Mouse (Mus musculus): Measurements from ENCODE around the gene Zfyve21. TPM values are rescaled to one million over a fixed set of nuclear protein-coding genes. Genes with fewer than 3 reads are reported as not detected.

Gene Zfyve21
- total RNA-seq, 1 experiment from 2014 or later: 91.0 TPM

DNA sequence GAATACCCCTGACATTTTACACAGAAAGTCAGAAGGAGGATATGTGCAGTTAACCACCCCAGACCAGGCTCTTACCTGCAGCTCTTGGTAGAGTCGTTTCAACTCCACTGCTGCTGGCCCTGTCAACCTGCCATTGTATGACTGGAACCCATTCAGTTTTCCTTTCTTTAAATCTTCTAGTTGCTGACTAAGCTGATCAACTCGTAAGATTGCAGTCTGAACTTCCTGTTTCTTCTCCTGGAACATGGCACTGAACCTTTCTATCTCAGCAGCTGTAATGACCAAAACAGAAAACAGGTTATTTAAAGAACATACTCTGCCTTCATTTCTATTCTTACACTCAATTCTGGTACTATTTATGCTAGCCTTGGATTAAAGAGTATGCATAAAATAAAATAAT lies 29.5 kb downstream of the Zfyve21 start:
- no peak for DNase-seq

DNA sequence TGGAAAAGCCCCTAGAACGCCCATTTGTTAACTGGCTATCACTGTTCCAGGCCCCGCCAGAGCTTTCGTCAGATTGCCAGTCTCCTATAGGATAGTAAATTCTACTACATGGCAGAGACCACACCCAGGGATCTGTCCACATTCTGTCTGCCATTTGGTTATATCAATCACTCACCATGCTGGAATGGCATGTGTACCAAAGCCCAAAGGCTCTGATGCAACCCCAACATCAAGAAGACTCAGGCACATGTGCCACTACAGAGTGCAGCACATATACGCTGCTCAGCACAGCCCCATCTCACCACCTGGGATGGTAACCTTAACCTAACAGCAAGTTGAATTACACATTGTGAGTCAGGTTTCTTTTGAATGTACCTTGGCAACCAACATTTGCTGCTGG lies 32.0 kb downstream of the Zfyve21 start:
- no peak for DNase-seq

DNA sequence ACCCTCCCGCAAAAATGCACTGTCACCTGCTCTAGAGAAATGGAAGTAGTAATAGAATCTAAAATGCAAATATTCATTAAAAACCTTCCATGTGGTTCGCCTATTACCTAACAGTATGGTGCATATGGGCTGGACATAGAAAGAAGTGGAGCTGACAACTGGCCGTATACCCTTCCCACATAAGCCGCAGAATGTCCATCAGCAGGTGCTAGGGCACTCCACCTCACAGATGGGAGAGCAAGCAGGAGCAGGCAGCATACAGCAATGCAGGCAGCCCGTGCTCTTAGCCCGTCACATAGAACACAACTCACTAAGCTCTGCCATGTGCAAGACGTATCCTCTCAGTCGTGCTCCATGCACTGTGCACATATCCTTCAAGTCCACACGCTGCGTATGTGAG lies 32.8 kb downstream of the Zfyve21 start:
- DNase-seq: no peak

DNA sequence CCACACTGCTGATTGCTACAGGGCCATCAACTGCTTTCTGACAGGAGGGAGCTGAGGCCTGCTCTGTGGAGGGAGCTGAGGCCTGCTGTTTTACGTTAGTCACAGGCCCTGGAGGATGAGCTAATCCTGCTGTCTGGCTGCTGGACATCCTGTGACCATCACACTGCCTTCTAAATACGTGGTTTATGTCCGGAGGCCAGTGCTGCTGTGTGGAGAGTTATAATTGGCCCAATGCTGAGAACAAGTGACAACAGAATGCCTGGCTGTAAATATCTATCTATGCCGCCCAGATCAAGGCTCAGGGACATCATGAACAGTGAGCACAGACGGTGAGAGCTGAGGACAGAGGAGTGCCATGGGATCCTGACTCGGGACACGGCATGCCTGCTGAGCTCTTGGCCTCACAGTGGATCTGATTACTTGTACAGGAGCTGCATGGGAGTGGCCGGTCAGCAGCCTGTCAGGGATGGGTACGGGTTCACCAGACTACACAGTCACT lies 34.4 kb downstream of the Zfyve21 start:
- peak; percentile 54 for DNase-seq

DNA sequence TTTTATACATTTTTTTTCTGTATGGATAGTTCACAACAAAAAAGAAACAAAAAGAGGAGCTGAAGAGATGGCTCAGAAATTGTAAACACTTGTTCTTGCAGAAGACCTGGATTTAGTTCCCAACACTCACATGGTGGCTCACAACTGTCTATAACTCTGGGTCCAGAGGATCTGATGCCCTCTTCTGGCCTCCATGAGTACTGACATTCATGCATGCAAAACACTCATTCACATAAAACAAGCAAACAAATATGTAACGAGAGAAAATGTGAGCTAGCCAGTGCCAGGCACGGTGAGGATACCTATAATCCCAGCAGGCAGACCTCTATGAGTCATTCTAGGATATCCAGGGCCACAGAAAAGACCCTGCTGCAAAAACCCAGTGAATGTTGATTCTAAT lies 37.3 kb downstream of the Zfyve21 start:
- no peak for DNase-seq

DNA sequence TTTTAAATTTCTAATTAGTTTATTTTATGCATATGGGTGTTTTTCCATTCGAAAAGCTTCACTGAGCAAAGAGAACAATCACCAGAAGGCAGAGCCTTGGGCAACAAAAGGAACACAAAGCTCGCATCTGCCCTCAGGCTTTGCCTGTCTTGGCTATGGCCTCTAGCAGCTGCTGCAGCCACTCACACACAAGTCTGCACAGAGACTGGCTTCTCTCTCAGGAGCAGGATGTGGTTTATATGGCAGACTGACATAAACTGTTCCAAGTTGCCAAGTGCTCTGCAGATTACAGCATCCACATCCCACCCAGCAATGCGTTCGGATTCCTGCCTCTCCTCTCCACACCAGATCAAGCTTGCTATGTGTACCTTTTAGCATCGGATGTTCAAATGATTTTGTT lies 37.8 kb downstream of the Zfyve21 start:
- DNase-seq: no peak

DNA sequence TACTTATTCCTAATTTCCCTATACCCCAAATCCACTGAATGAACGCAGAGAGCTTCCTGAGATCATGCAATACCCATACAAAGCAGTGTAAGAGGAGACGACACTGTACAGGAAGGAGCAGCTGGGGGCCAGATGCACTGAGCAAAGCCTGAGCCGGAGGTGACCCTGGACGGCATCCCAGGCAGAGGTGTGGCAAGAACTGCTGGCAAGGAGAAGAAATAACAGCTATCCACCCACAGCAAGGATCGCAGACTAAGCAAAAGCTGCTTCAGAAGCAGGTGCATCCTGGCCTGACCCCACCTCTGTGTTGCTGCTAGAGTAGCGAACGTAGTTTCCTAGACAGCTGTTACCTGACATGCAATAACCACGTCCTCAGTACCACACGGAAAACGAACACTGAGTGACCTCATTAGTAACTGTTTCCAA lies 39.1 kb downstream of the Zfyve21 start:
- DNase-seq: peak; percentile 83

DNA sequence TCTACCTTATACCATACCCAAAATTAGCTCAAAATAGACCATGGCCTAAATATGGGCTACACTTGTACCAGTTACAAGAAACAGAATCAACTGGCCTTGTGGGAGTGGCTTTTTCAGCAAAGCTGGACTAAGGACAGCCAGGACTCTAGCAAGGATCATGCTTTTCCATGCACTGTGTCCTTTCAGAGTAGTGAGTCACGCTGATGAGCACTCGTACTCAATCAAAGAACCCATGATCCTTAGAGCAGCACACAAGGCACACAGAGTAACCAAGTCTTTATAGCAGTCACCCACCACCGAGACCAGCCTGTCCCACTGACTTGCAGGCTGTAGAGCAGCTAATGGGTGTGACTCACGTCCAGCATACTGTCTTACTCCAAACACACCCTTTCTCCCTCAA lies 39.6 kb downstream of the Zfyve21 start:
- DNase-seq: peak; percentile 56

DNA sequence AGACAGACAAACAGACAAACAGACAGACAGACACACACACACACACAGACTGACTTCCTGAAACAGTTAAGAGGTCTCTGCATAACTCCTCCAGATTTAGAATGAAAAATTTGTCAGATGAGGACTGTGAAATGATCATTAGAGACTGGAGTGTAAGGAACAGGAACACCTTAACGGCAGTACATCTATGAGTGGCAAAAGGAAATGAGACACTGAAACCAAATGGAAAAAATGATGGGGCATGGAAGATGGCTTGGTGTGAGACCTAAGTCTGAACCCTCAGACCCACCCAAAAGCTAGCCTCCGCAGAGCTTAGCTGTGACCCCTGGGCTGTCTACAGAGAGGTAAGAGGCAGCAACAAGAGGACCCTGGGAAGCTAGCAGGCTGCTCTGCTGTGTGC lies 41.5 kb downstream of the Zfyve21 start:
- no peak for DNase-seq

DNA sequence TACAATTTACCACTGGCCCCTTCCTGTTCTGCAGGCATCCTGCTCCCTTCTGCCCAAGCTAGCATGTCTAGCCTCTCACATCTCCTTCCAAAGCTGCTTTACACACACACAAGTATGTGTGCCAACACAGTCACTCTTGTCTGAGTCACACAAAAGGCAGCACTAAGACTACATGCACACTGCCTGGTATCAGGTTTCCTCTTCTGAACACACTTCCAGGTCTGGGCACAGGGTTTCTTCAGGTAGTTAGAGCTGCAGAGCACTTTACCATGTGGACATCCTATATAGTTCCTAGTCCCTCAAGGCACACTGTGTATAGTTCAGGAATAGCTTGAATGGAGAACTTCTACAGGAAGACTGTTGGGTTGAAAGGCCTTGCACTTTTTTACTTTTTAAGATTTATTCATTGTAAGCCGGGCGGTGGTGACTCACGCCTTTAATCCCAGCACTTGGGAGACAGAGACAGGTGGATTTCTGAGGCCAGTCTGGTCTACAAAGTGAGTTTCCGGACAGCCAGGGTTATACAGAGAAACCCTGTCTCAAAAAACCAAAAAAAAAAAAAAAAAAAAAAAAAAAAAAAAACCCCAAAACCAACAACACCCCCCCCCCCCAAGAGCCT lies 50.3 kb downstream of the Zfyve21 start:
- peak; percentile 33 for DNase-seq

DNA sequence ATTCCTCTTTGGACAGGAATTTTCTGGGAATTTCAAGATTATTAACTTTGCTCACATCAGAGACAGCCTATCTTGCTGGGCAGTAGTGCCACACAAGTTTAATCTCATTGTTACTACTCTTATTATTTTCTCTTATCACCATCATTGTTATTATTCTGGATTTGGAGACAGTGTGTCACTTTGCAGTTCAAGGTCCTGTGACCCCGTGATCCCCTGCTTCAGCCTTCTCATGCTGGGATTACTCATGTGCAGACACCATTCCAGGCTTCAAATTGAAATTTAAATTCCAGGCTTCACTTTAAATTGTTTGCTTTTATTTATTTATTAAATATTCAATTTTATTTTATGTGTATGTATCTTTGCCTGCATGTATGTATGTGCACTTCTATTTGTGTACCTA lies 55.8 kb downstream of the Zfyve21 start:
- peak; percentile 39 for DNase-seq

DNA sequence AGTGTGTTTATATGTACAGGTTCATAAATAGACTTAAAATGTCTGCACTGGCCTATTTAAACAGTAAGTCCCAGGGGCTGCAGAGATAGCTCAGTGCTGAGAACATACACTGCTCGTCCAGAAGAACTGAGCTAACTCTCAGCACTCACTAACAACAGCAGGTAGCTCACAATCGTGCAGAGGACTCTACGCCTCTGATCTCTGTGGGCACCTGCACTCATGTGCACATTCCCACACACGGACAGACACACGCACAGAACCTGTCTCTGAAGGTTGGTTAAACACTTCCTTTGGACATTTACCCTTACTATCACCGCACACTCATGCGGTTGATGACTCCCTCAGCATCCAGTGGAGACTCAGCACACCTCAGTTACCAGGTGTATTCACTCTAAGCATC lies 56.8 kb downstream of the Zfyve21 start:
- DNase-seq: no peak

DNA sequence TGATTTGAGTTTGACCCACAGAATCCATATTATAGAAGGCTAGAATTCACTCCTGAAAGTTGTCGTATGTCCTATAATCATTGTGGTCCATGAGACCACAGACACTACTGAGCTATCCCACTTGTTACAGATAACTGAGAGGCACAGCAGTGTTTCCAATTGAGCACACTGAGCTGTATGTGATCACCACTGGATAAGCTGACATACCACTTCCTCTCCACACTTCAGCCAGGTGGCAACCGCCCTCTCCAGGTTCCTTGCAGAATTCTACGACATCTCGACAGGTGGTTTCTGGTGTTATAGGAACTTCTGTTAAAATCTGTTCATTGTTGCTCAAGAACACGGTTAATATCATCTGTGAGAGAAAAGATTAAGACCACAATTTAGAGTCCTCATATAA lies 58.1 kb downstream of the Zfyve21 start:
- DNase-seq: no peak

DNA sequence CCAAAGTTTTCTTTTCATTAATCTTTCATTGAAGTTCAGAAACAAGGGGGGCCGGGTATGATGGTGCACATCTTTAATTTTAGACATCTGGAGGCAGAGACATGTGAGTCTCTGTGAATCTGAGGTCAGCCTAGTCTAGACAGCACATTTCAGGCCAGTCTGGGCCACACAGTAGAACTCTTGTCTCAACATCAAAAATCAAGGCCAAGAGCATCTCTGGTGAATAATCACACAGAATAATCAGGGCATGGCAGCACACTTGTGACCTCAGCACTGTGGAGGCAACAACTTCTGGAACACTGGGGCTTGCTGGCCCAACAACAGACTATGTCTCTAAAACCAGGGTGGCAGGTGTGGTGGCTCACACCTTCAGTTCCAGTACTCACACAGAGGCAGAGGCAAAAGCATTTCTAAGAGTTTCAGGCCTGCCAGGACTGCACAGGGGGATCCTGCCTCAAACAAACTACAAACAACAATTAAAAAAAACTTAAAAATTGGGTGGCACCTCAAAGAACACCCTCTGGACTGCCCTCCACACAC lies 60.7 kb downstream of the Zfyve21 start:
- peak; percentile 23 for DNase-seq

DNA sequence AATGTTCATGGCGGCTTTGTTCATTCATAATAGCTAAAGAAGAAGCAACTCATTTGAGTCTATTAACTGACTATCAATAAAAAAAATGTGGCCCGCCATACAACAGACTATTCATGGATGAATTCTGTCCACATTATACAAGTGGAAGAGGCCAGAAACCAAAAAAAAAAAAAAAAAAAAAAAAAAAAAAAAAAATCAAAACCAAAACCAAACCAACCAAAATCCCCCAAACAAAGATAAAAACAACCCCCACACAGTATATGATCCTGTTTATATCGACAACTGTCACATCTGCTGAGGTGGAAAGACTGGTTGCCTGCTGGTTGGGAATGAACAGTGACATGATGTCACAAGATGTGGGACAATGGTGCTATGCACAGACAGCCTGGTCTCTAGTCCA lies 61.5 kb downstream of the Zfyve21 start:
- no peak for DNase-seq

DNA sequence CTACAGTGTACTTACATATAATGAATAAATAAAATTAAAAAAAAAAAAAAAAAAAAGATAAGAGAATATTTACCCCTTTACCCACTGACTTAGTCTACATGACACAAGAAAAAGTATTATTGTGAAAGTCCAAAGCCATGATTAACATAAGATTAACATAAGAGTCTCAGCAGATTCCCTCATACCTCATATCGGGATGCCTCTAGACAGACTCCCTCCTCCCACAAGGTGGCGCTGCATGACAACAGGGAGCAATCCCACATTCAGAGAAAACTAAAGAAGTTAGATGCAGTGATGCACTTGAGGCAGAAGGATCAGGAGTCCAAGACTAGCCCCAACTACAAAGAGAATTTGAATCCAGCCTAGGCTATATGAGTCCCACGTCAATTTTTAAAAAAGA lies 64.2 kb downstream of the Zfyve21 start:
- DNase-seq: peak; percentile 93

Other genes starting within 250 kb of the Zfyve21 start
- gene Mark3, start 239.6 kb upstream of the Zfyve21 start, total RNA-seq (2021): 98.3 and 98.5 TPM in 2 replicates
- gene Ckb, start 141.8 kb upstream of the Zfyve21 start, total RNA-seq (2021): 62.6 and 83.5 TPM in 2 replicates
- gene Trmt61a, start 136.1 kb upstream of the Zfyve21 start, total RNA-seq (2021): 14.2 and 15.5 TPM in 2 replicates
- 32.5 and 34.6 TPM in 2 replicates for gene Bag5, start 100.9 kb upstream of the Zfyve21 start, total RNA-seq (2021)
- 72.5 and 73.3 TPM in 2 replicates for gene Apopt1, start 100.9 kb upstream of the Zfyve21 start, total RNA-seq (2021)
- 99.9 and 115 TPM in 2 replicates for gene Klc1, start 55.3 kb upstream of the Zfyve21 start, total RNA-seq (2021)
- 18.6 and 20.8 TPM in 2 replicates for gene Xrcc3, start 297 bp upstream of the Zfyve21 start, total RNA-seq (2021)
- gene Ppp1r13b, start 93.9 kb downstream of the Zfyve21 start, total RNA-seq (2021): 17.5 and 22.0 TPM in 2 replicates
- 533 and 580 TPM in 2 replicates for gene Atp5mpl, start 152.8 kb downstream of the Zfyve21 start, total RNA-seq (2021)
- 0.15 TPM in 1 of 2 replicates, not detected in the other for gene Tdrd9, start 157.4 kb downstream of the Zfyve21 start, total RNA-seq (2021)
- gene Rd3l, start 167.1 kb downstream of the Zfyve21 start, total RNA-seq (2021): not detected in 2 replicates